ENCODE assay signal across 8 mouse cellular contexts in genomic region chr8:4276111-4276465, GRCm38 (mm10). TPM values are rescaled to one million over a fixed set of nuclear protein-coding genes. Genes with fewer than 3 reads are reported as not detected.
DNase-seq lines count a peak whose midpoint lies in the region; ATAC-seq and TF ChIP-seq lines count a peak whose summit lies in the region.

No protein-coding gene starts in this region.

- peak overlapping the region; percentile 60; the same call in 1 of the 2 replicates for H3K27ac ChIP-seq in lung, embryonic 14.5 days (ENCODE audit: low read depth)
- peak overlapping the region; percentile 76 for H3K27ac ChIP-seq in embryonic facial prominence, embryonic 15.5 days (replicated peaks)
- no peak overlapping the region for H3K27ac ChIP-seq in intestine, postnatal 0 days (ENCODE audit: low read depth, low read length)
- peak overlapping the region; percentile 82 for H3K27ac ChIP-seq in neural tube, embryonic 14.5 days (ENCODE audit: low read depth, low read length)

- peak overlapping the region; percentile 81 for H3K4me2 ChIP-seq in lung, embryonic 14.5 days
- peak overlapping the region; percentile 76 for H3K4me2 ChIP-seq in embryonic facial prominence, embryonic 15.5 days (replicated peaks)
- H3K4me2 ChIP-seq in intestine, postnatal 0 days (replicated peaks; ENCODE audit: low read depth): peak overlapping the region; percentile 87
- H3K4me2 ChIP-seq in neural tube, embryonic 14.5 days (ENCODE audit: low read depth, low read length): peak overlapping the region; percentile 83

- H3K4me3 ChIP-seq in lung, embryonic 14.5 days (ENCODE audit: low read depth, low read length): peak overlapping the region; percentile 82
- H3K4me3 ChIP-seq in embryonic facial prominence, embryonic 15.5 days (replicated peaks): peak overlapping the region; percentile 88
- peak overlapping the region; percentile 89 for H3K4me3 ChIP-seq in intestine, postnatal 0 days (ENCODE audit: low read depth, low read length)
- peak overlapping the region; percentile 76 for H3K4me3 ChIP-seq in neural tube, embryonic 14.5 days (ENCODE audit: low read depth, low read length)

- ATAC-seq in lung, embryonic 14.5 days (ENCODE audit: insufficient read depth): no peak
- ATAC-seq in embryonic facial prominence, embryonic 15.5 days (ENCODE audit: insufficient number of reproducible peaks, low FRiP score, low TSS enrichment, low read depth): no peak
- 0 out of 2 replicates have a peak, but pooled peaks have one; percentile 1 for ATAC-seq in intestine, postnatal 0 days
- no peak; the same call in 1 of the 2 replicates for ATAC-seq in neural tube, embryonic 14.5 days (ENCODE audit: low read depth)

- no peaks in the 10 kb centered on the region for H3K27me3 ChIP-seq in lung, embryonic 14.5 days (ENCODE audit: insufficient read depth, low read length)
- no peaks in the 10 kb centered on the region for H3K27me3 ChIP-seq in embryonic facial prominence, embryonic 15.5 days
- H3K27me3 ChIP-seq in intestine, postnatal 0 days (replicated peaks; ENCODE audit: control insufficient read depth, insufficient read depth, low read length): no peaks in the 10 kb centered on the region
- no peaks in the 10 kb centered on the region for H3K27me3 ChIP-seq in neural tube, embryonic 14.5 days (ENCODE audit: control insufficient read depth, insufficient read depth, low read length)

- WGBS in lung, embryonic 14.5 days: 25% methylated on average over 9 of the region's 9 CpGs
- 23% methylated on average over 9 of the region's 9 CpGs for WGBS in embryonic facial prominence, embryonic 15.5 days
- 25% methylated on average over 9 of the region's 9 CpGs for WGBS in intestine, postnatal 0 days
- 26% methylated on average over 9 of the region's 9 CpGs for WGBS in neural tube, embryonic 14.5 days

- H3K9me3 ChIP-seq in lung, embryonic 14.5 days (ENCODE audit: low read depth, low read length): no peaks in the 10 kb centered on the region
- no peaks in the 10 kb centered on the region for H3K9me3 ChIP-seq in embryonic facial prominence, embryonic 15.5 days (replicated peaks)
- H3K9me3 ChIP-seq in intestine, postnatal 0 days (ENCODE audit: control insufficient read depth): no peaks in the 10 kb centered on the region
- no peaks in the 10 kb centered on the region for H3K9me3 ChIP-seq in neural tube, embryonic 14.5 days (ENCODE audit: control insufficient read depth, low read length)

- H3K9ac ChIP-seq in lung, embryonic 14.5 days: peak overlapping the region; percentile 86
- H3K9ac ChIP-seq in embryonic facial prominence, embryonic 15.5 days: peak overlapping the region; percentile 72
- H3K9ac ChIP-seq in intestine, postnatal 0 days (ENCODE audit: low read depth, low read length): peak overlapping the region; percentile 89
- H3K9ac ChIP-seq in neural tube, embryonic 14.5 days (replicated peaks; ENCODE audit: low read depth, low read length): peak overlapping the region; percentile 74

- TF ChIP-seq CTCF in lung, embryonic 14.5 days (IDR thresholded peaks at IDR 0.05; ENCODE audit: low read depth): no peak
- TF ChIP-seq CTCF in intestine, postnatal 0 days (IDR thresholded peaks at IDR 0.05; ENCODE audit: low read depth): no peak

- peaks cover 27% of the 10 kb centered on the region for H3K36me3 ChIP-seq in lung, embryonic 14.5 days (ENCODE audit: insufficient read depth)
- peaks cover 21% of the 10 kb centered on the region; the same call in 1 of the 2 replicates for H3K36me3 ChIP-seq in embryonic facial prominence, embryonic 15.5 days
- peaks cover 19% of the 10 kb centered on the region for H3K36me3 ChIP-seq in intestine, postnatal 0 days (ENCODE audit: control insufficient read depth, insufficient read depth)
- H3K36me3 ChIP-seq in neural tube, embryonic 14.5 days (ENCODE audit: control insufficient read depth, insufficient read depth, low read length): peaks cover 6% of the 10 kb centered on the region; the same call in 1 of the 2 replicates

- no peak for DNase-seq in lung, embryonic 14.5 days
- DNase-seq in lung, postnatal 4 days: no peak
- DNase-seq in right cerebral cortex, adult 2 months (ENCODE audit: low spot score in 2 of 2): no peak
- DNase-seq in ovary, postnatal 10 days (ENCODE audit: low spot score): no peak
- DNase-seq in ovary, postnatal 14 days (ENCODE audit: low spot score): no peak

- H3K4me1 ChIP-seq in lung, embryonic 14.5 days (ENCODE audit: insufficient read depth): no peaks in the 10 kb centered on the region; the same call in 1 of the 2 replicates
- H3K4me1 ChIP-seq in embryonic facial prominence, embryonic 15.5 days: peaks cover 14% of the 10 kb centered on the region
- H3K4me1 ChIP-seq in intestine, postnatal 0 days (replicated peaks; ENCODE audit: control insufficient read depth, insufficient read depth, low read length): no peaks in the 10 kb centered on the region; the same call in 1 of the 2 replicates
- peaks cover 5% of the 10 kb centered on the region for H3K4me1 ChIP-seq in neural tube, embryonic 14.5 days (ENCODE audit: control insufficient read depth, insufficient read depth, low read length)

RNA-seq across cellular contexts. Expression of gene Timm44, which starts 0.4 kb away (rescaled TPM):
- polyA plus RNA-seq in lung, embryonic 14.5 days (2014; fragmentation: Nextera tagmentation; extraction: Ambion mirVana): 74.9 and 77.0 TPM in 2 replicates
- polyA plus RNA-seq in embryonic facial prominence, embryonic 15.5 days (2015; fragmentation: Nextera tagmentation; extraction: Ambion mirVana): 56.7 and 62.4 TPM in 2 replicates
- 33.7 and 35.5 TPM in 2 replicates for polyA plus RNA-seq in intestine, postnatal 0 days (2015; fragmentation: Nextera tagmentation; extraction: Ambion mirVana)
- polyA plus RNA-seq in neural tube, embryonic 14.5 days (2014; fragmentation: Nextera tagmentation; extraction: Ambion mirVana): 52.2 and 52.3 TPM in 2 replicates

RNA-seq across cellular contexts. Expression of gene Ctxn1, which starts 17.0 kb away (rescaled TPM):
- polyA plus RNA-seq in lung, embryonic 14.5 days (2014; fragmentation: Nextera tagmentation; extraction: Ambion mirVana): 65.7 and 80.7 TPM in 2 replicates
- polyA plus RNA-seq in embryonic facial prominence, embryonic 15.5 days (2015; fragmentation: Nextera tagmentation; extraction: Ambion mirVana): 72.7 and 80.3 TPM in 2 replicates
- polyA plus RNA-seq in intestine, postnatal 0 days (2015; fragmentation: Nextera tagmentation; extraction: Ambion mirVana): 27.4 and 29.4 TPM in 2 replicates
- polyA plus RNA-seq in neural tube, embryonic 14.5 days (2014; fragmentation: Nextera tagmentation; extraction: Ambion mirVana): 203 and 212 TPM in 2 replicates

RNA-seq across cellular contexts. Expression of gene Snapc2, which starts 23.2 kb away (rescaled TPM):
- 60.6 and 63.5 TPM in 2 replicates for polyA plus RNA-seq in lung, embryonic 14.5 days (2014; fragmentation: Nextera tagmentation; extraction: Ambion mirVana)
- 58.6 and 59.9 TPM in 2 replicates for polyA plus RNA-seq in embryonic facial prominence, embryonic 15.5 days (2015; fragmentation: Nextera tagmentation; extraction: Ambion mirVana)
- 21.5 and 22.2 TPM in 2 replicates for polyA plus RNA-seq in intestine, postnatal 0 days (2015; fragmentation: Nextera tagmentation; extraction: Ambion mirVana)
- polyA plus RNA-seq in neural tube, embryonic 14.5 days (2014; fragmentation: Nextera tagmentation; extraction: Ambion mirVana): 57.9 and 69.0 TPM in 2 replicates

RNA-seq across cellular contexts. Expression of gene Tgfbr3l, which starts 28.1 kb away (rescaled TPM):
- polyA plus RNA-seq in lung, embryonic 14.5 days (2014; fragmentation: Nextera tagmentation; extraction: Ambion mirVana): 2.0 and 3.2 TPM in 2 replicates
- 3.6 and 4.2 TPM in 2 replicates for polyA plus RNA-seq in embryonic facial prominence, embryonic 15.5 days (2015; fragmentation: Nextera tagmentation; extraction: Ambion mirVana)
- polyA plus RNA-seq in intestine, postnatal 0 days (2015; fragmentation: Nextera tagmentation; extraction: Ambion mirVana): 0.87 and 2.1 TPM in 2 replicates
- 4.2 and 6.5 TPM in 2 replicates for polyA plus RNA-seq in neural tube, embryonic 14.5 days (2014; fragmentation: Nextera tagmentation; extraction: Ambion mirVana)

RNA-seq across cellular contexts. Expression of gene Gm49320, which starts 37.4 kb away (rescaled TPM):
- 1.2 and 1.5 TPM in 2 replicates for polyA plus RNA-seq in lung, embryonic 14.5 days (2014; fragmentation: Nextera tagmentation; extraction: Ambion mirVana)
- 1.1 and 1.4 TPM in 2 replicates for polyA plus RNA-seq in embryonic facial prominence, embryonic 15.5 days (2015; fragmentation: Nextera tagmentation; extraction: Ambion mirVana)
- 0.20 and 0.74 TPM in 2 replicates for polyA plus RNA-seq in intestine, postnatal 0 days (2015; fragmentation: Nextera tagmentation; extraction: Ambion mirVana)
- polyA plus RNA-seq in neural tube, embryonic 14.5 days (2014; fragmentation: Nextera tagmentation; extraction: Ambion mirVana): 0.89 and 1.3 TPM in 2 replicates
